17 mouse cellular contexts compared by ENCODE assay signal in genomic region chr2:91485256-91485655, GRCm38 (mm10). TPM values are rescaled to one million over a fixed set of nuclear protein-coding genes. Genes with fewer than 3 reads are reported as not detected.
DNase-seq lines count a peak whose midpoint lies in the region; TF ChIP-seq lines count a peak whose summit lies in the region.
"Had no signal": no experiment of that assay in that cellular context is flagged by ENCODE, and none has a peak within 500 bp of the region (broad histone marks: within the 10 kb centered on the region; RNA-seq: fewer than 3 reads in every experiment).

No protein-coding gene starts in this region.

- H3K27me3 ChIP-seq in kidney, adult 2 months (replicated peaks; ENCODE audit: control insufficient read depth, insufficient read depth, low read length): no peaks in the 10 kb centered on the region
- no peaks in the 10 kb centered on the region for H3K27me3 ChIP-seq in spleen, adult 2 months (ENCODE audit: control insufficient read depth, insufficient read depth, low read length)
- H3K27me3 ChIP-seq: CH12.LX; hindbrain, embryonic 13.5 days; Patski had no signal

- no peaks in the 10 kb centered on the region for H3K79me2 ChIP-seq in macrophage (ENCODE audit: inconsistent target)

- no peak overlapping the region for H3K4me3 ChIP-seq in kidney, adult 2 months (ENCODE audit: insufficient read depth, low read depth, low read length)
- no peak overlapping the region for H3K4me3 ChIP-seq in spleen, adult 2 months (ENCODE audit: extremely low read depth, insufficient read depth, insufficient read length)
- H3K4me3 ChIP-seq in macrophage (ENCODE audit: inconsistent target): no peak overlapping the region
- H3K4me3 ChIP-seq: embryonic facial prominence, embryonic 10.5 days; heart, embryonic 10.5 days; hindbrain, embryonic 13.5 days had no signal

- DNase-seq in kidney, adult 2 months: peak; percentile 57
- no peak for DNase-seq in kidney, postnatal 4 days
- DNase-seq in spleen, adult 2 months (ENCODE audit: low read depth in 1 of 2, low spot score in 2 of 2): no peak
- no peak for DNase-seq in spleen, adult 12 weeks (ENCODE audit: low spot score)
- DNase-seq in heart, postnatal 4 days: no peak
- DNase-seq: adrenal gland, postnatal 25 days; cerebellum, adult 2 months; cerebellum, postnatal 10 days; gastrocnemius, postnatal 36 days; heart, adult 11 months; heart, postnatal 10 days had no signal

- H3K27ac ChIP-seq in kidney, adult 2 months (ENCODE audit: insufficient read depth, low read depth, low read length): no peak overlapping the region
- peak overlapping the region; percentile 7 for H3K27ac ChIP-seq in spleen, adult 2 months (ENCODE audit: insufficient read depth, low read length)
- peak overlapping the region; percentile 84 for H3K27ac ChIP-seq in macrophage
- H3K27ac ChIP-seq: embryonic facial prominence, embryonic 10.5 days; heart, embryonic 10.5 days; hindbrain, embryonic 13.5 days had no signal

- no peak for TF ChIP-seq POLR2A in kidney, adult 2 months (IDR thresholded peaks at IDR 0.05; ENCODE audit: low read depth, low read length)
- TF ChIP-seq POLR2A in spleen, adult 2 months (IDR thresholded peaks at IDR 0.05; ENCODE audit: low read depth, low read length): no peak

- H3K36me3 ChIP-seq in kidney, adult 2 months (ENCODE audit: control insufficient read depth, insufficient read depth, low read length): no peaks in the 10 kb centered on the region; the same call in 1 of the 2 replicates
- H3K36me3 ChIP-seq in spleen, adult 2 months (ENCODE audit: control insufficient read depth, insufficient read depth, low read length): no peaks in the 10 kb centered on the region
- H3K36me3 ChIP-seq in macrophage (ENCODE audit: inconsistent target): peaks cover 16% of the 10 kb centered on the region; the same call in 1 of the 2 replicates

- WGBS in kidney, adult 2 months: 50% methylated on average over 6 of the region's 6 CpGs
- 65% methylated on average over 6 of the region's 6 CpGs for WGBS in spleen, adult 2 months
- WGBS in macrophage (ENCODE audit: missing documents): 58% methylated on average over 6 of the region's 6 CpGs

- no peaks in the 10 kb centered on the region for H3K4me1 ChIP-seq in kidney, adult 2 months (ENCODE audit: control insufficient read depth, insufficient read depth, low read length)
- no peaks in the 10 kb centered on the region for H3K4me1 ChIP-seq in spleen, adult 2 months (ENCODE audit: control insufficient read depth, insufficient read depth, insufficient read length)
- H3K4me1 ChIP-seq: embryonic facial prominence, embryonic 10.5 days; heart, embryonic 10.5 days; hindbrain, embryonic 13.5 days had no signal

- TF ChIP-seq CTCF in kidney, adult 2 months (conservative IDR thresholded peaks at IDR 0.05; ENCODE audit: insufficient read depth, insufficient read length, low read depth, low read length): no peak
- no peak for TF ChIP-seq CTCF in spleen, adult 2 months (IDR thresholded peaks at IDR 0.05; ENCODE audit: extremely low read depth, insufficient read depth, insufficient read length, insufficient replicate concordance)

RNA-seq across cellular contexts. Expression of gene Lrp4, which starts 27.9 kb away (rescaled TPM):
- 8.6 and 10.3 TPM in 2 replicates for polyA plus RNA-seq in kidney, adult 2 months (2012; rRNA removed)
- 1.9 and 2.2 TPM in 2 replicates for polyA plus RNA-seq in spleen, adult 2 months (2012; rRNA removed)
- total RNA-seq in macrophage (2018; cell fraction: chromatin; rRNA removed): 10 to 100 TPM in 17 of 26 experiments, 1 to 10 TPM in 9; 2.2 to 25.6 (median 10.5) TPM
- total RNA-seq in macrophage (2018; cell fraction: cytosol; rRNA removed): 10 to 100 TPM in 1 of 26 experiments, 1 to 10 TPM in 25; 4.6 to 10.7 (median 5.8) TPM
- 10 to 100 TPM in 19 of 26 experiments, 1 to 10 TPM in 7; 7.5 to 17.2 (median 11.2) TPM for total RNA-seq in macrophage (2018; cell fraction: nucleus; rRNA removed)
- polyA plus RNA-seq in macrophage (2018): 2.8 to 4.7 TPM (median 3.9 TPM) in 3 replicates
- 10 to 100 TPM; 12.9 to 13.2 TPM for total RNA-seq in heart, postnatal 4 days (2021)

RNA-seq across cellular contexts. Expression of gene 1110051M20Rik, which starts 40.8 kb away (rescaled TPM):
- 35.0 and 36.7 TPM in 2 replicates for polyA plus RNA-seq in kidney, adult 2 months (2012; rRNA removed)
- 4.8 and 5.6 TPM in 2 replicates for polyA plus RNA-seq in spleen, adult 2 months (2012; rRNA removed)
- total RNA-seq in macrophage (2018; cell fraction: chromatin; rRNA removed): 10 to 100 TPM in 18 of 26 experiments, 1 to 10 TPM in 7, not detected in 1; 1.4 to 23.9 (median 12.6) TPM
- 1 to 10 TPM; 3.8 to 8.2 (median 6.0) TPM for total RNA-seq in macrophage (2018; cell fraction: cytosol; rRNA removed)
- total RNA-seq in macrophage (2018; cell fraction: nucleus; rRNA removed): 10 to 100 TPM in 7 of 26 experiments, 1 to 10 TPM in 19; 2.0 to 15.3 (median 8.1) TPM
- 4.8 to 7.1 TPM (median 5.0 TPM) in 3 replicates for polyA plus RNA-seq in macrophage (2018)
- total RNA-seq in heart, postnatal 4 days (2021): 10 to 100 TPM; 13.5 to 13.7 TPM

RNA-seq across cellular contexts. Expression of gene Ckap5, which starts 41.3 kb away (rescaled TPM):
- polyA plus RNA-seq in kidney, adult 2 months (2012; rRNA removed): 4.9 and 5.9 TPM in 2 replicates
- polyA plus RNA-seq in spleen, adult 2 months (2012; rRNA removed): 3.7 and 4.6 TPM in 2 replicates
- total RNA-seq in macrophage (2018; cell fraction: chromatin; rRNA removed): 100 to 1,000 TPM in 2 of 26 experiments, 10 to 100 TPM in 24; 31.5 to 102 (median 77.5) TPM
- total RNA-seq in macrophage (2018; cell fraction: cytosol; rRNA removed): 10 to 100 TPM; 20.9 to 42.7 (median 34.1) TPM
- total RNA-seq in macrophage (2018; cell fraction: nucleus; rRNA removed): 10 to 100 TPM; 26.9 to 71.1 (median 46.9) TPM
- polyA plus RNA-seq in macrophage (2018): 21.7 to 29.7 TPM (median 26.2 TPM) in 3 replicates
- total RNA-seq in heart, postnatal 4 days (2021): 100 to 1,000 TPM in 1 of 2 experiments, 10 to 100 TPM in 1; 91.2 to 102 TPM
